Mouse (Mus musculus) embryonic facial prominence, embryonic 15.5 days (tissue): ENCODE measurements at regions not wholly inside any gene's neighbourhood (a gene's known extent, or its start where the extent isn't known, plus 50 kb on each side); places are given as distances from the start of the nearest gene placed in this dataset.
"Not testable (repeated sequence)": the region's sequence is repeated elsewhere in the genome, so short reads cannot be mapped to it uniquely, and the experiment has no call there.

Experiments used
- ATAC-seq: fragments of 200-750 bp; cut with Nextera tagmentation; 2 replicates; pipeline ENCODE4 v1.8.0; 2017; ENCODE audit warnings: low read depth, moderate TSS enrichment; ENCODE audit not compliant: insufficient number of reproducible peaks, low FRiP score, low TSS enrichment
- H3K27ac ChIP-seq: fragments of 300-500 bp; sonication (generic); replicated peaks from 2 replicates; pipeline ENCODE4 v1.5.1; 2015; ENCODE audit warnings: mild to moderate bottlenecking, inconsistent platforms
- H3K27me3 ChIP-seq: fragments of 300-500 bp; sonication (generic); 2 replicates; pipeline ENCODE4 v1.6.1; 2015; ENCODE audit warnings: inconsistent platforms
- H3K36me3 ChIP-seq: fragments of 300-500 bp; sonication (generic); 2 replicates; pipeline ENCODE4 v1.6.1; 2015; ENCODE audit warnings: mild to moderate bottlenecking, inconsistent platforms
- H3K4me1 ChIP-seq: fragments of 300-500 bp; sonication (generic); 2 replicates; pipeline ENCODE4 v1.6.1; 2015; ENCODE audit warnings: inconsistent platforms
- H3K4me2 ChIP-seq: fragments of 300-500 bp; sonication (generic); replicated peaks from 2 replicates; pipeline ENCODE4 v1.6.1; 2015; ENCODE audit warnings: mild to moderate bottlenecking, inconsistent platforms
- H3K4me3 ChIP-seq: fragments of 300-500 bp; sonication (generic); replicated peaks from 2 replicates; pipeline ENCODE4 v1.5.1; 2015; ENCODE audit warnings: mild to moderate bottlenecking, inconsistent platforms
- H3K9ac ChIP-seq: fragments of 300-500 bp; sonication (generic); 2 replicates; pipeline ENCODE4 v1.6.1; 2015; ENCODE audit warnings: inconsistent platforms
- H3K9me3 ChIP-seq: fragments of 300-500 bp; sonication (generic); replicated peaks from 2 replicates; pipeline ENCODE4 v1.6.1; 2016; ENCODE audit warnings: inconsistent platforms
- WGBS: fragments of 180-500 bp; shearing (Covaris S2); methylation state at CpG from one replicate; pipeline ENCODE4 v1.1.7; 2015; 5-methylcytosine and 5-hydroxymethylcytosine counted together

GRCm38 (mm10) chr5:132975303-132975932 lies 432.3 kb upstream of the Auts2 start:
- Histone ChIP-seq H3K9me3 (no peaks in the 10 kb centered on the region), H3K4me3 (no peak overlapping the region), H3K27ac (no peak overlapping the region), H3K9ac (no peak overlapping the region), H3K4me2 (no peak overlapping the region), H3K4me1 (peaks cover 5% of the 10 kb centered on the region), H3K27me3 (no peaks in the 10 kb centered on the region), H3K36me3 (no peaks in the 10 kb centered on the region)
- WGBS, result 72% methylated on average over 4 of the region's 4 CpGs
- no peak for ATAC-seq

GRCm38 (mm10) chr5:132974876-132975275 lies 431.7 kb upstream of the Auts2 start:
- H3K4me2 ChIP-seq, result no peak overlapping the region

GRCm38 (mm10) chr5:132971046-132971445 lies 427.9 kb upstream of the Auts2 start:
- H3K9me3 ChIP-seq, result no peaks in the 10 kb centered on the region
- 34% methylated on average over 7 of the region's 7 CpGs for WGBS
- peak; percentile 47; the same call in 1 of the 2 replicates for ATAC-seq
- H3K9ac ChIP-seq, result no peak overlapping the region
- no peaks in the 10 kb centered on the region for H3K36me3 ChIP-seq
- no peak overlapping the region for H3K4me2 ChIP-seq
- peaks cover 5% of the 10 kb centered on the region for H3K4me1 ChIP-seq
- no peaks in the 10 kb centered on the region for H3K27me3 ChIP-seq
- H3K27ac ChIP-seq, result no peak overlapping the region
- H3K4me3 ChIP-seq, result no peak overlapping the region

More at GRCm38 (mm10) chr5:132974876-132975275, 431.7 kb upstream of the Auts2 start:
- H3K9me3 ChIP-seq, result no peaks in the 10 kb centered on the region
- WGBS, result 44% methylated on average over 3 of the region's 3 CpGs
- H3K36me3 ChIP-seq, result no peaks in the 10 kb centered on the region
- H3K4me3 ChIP-seq, result no peak overlapping the region
- no peak overlapping the region for H3K27ac ChIP-seq
- peaks cover 5% of the 10 kb centered on the region for H3K4me1 ChIP-seq
- no peaks in the 10 kb centered on the region for H3K27me3 ChIP-seq
- H3K9ac ChIP-seq, result no peak overlapping the region
- no peak for ATAC-seq

- no peak overlapping the region for H3K27ac ChIP-seq
- WGBS, result 72% methylated on average over 5 of the region's 5 CpGs
- H3K4me1 ChIP-seq, result peaks cover 5% of the 10 kb centered on the region
- no peaks in the 10 kb centered on the region for H3K9me3 ChIP-seq
- no peaks in the 10 kb centered on the region for H3K27me3 ChIP-seq
- H3K9ac ChIP-seq, result no peak overlapping the region
- no peak for ATAC-seq
- no peaks in the 10 kb centered on the region for H3K36me3 ChIP-seq
- H3K4me2 ChIP-seq, result no peak overlapping the region
- no peak overlapping the region for H3K4me3 ChIP-seq
Measured at GRCm38 (mm10) chr5:132969376-132969775, 426.2 kb upstream of the Auts2 start.

- H3K4me3 ChIP-seq, result no peak overlapping the region
- no peaks in the 10 kb centered on the region for H3K9me3 ChIP-seq
- no peak overlapping the region for H3K27ac ChIP-seq
- WGBS, result 92% methylated on average over 1 of the region's 1 CpGs
- H3K4me2 ChIP-seq, result no peak overlapping the region
- ATAC-seq, result no peak
- no peaks in the 10 kb centered on the region for H3K27me3 ChIP-seq
- H3K9ac ChIP-seq, result no peak overlapping the region
- H3K36me3 ChIP-seq, result no peaks in the 10 kb centered on the region
- H3K4me1 ChIP-seq, result no peaks in the 10 kb centered on the region
Measured at GRCm38 (mm10) chr5:132959901-132960300, 416.8 kb upstream of the Auts2 start.

GRCm38 (mm10) chr5:132956184-132956583 lies 413.0 kb upstream of the Auts2 start:
- ATAC-seq, result no peak
- H3K4me2 ChIP-seq, result no peak overlapping the region
- H3K36me3 ChIP-seq, result no peaks in the 10 kb centered on the region
- H3K9ac ChIP-seq, result no peak overlapping the region
- H3K27me3 ChIP-seq, result no peaks in the 10 kb centered on the region
- H3K9me3 ChIP-seq, result no peaks in the 10 kb centered on the region
- H3K4me3 ChIP-seq, result no peak overlapping the region
- no peaks in the 10 kb centered on the region for H3K4me1 ChIP-seq
- no peak overlapping the region for H3K27ac ChIP-seq
- 46% methylated on average over 5 of the region's 5 CpGs for WGBS

- Histone ChIP-seq H3K4me1 (no peaks in the 10 kb centered on the region), H3K36me3 (no peaks in the 10 kb centered on the region), H3K9me3 (no peaks in the 10 kb centered on the region), H3K27ac (no peak overlapping the region), H3K27me3 (no peaks in the 10 kb centered on the region), H3K9ac (no peak overlapping the region), H3K4me3 (no peak overlapping the region), H3K4me2 (no peak overlapping the region)
- 86% methylated on average over 8 of the region's 8 CpGs for WGBS
- ATAC-seq, result no peak
Measured at GRCm38 (mm10) chr5:132955051-132955450, 411.9 kb upstream of the Auts2 start.

- Histone ChIP-seq H3K9ac (no peak overlapping the region), H3K4me1 (peaks cover 2% of the 10 kb centered on the region; the same call in 1 of the 2 replicates), H3K9me3 (no peaks in the 10 kb centered on the region), H3K4me2 (no peak overlapping the region), H3K27me3 (no peaks in the 10 kb centered on the region), H3K4me3 (no peak overlapping the region), H3K27ac (no peak overlapping the region), H3K36me3 (no peaks in the 10 kb centered on the region)
- ATAC-seq, result no peak
- WGBS, result 42% methylated on average over 9 of the region's 9 CpGs
Measured at GRCm38 (mm10) chr5:132933439-132933980, 390.4 kb upstream of the Auts2 start.

- not testable (repeated sequence) for H3K36me3 ChIP-seq, H3K9ac ChIP-seq, H3K27me3 ChIP-seq, H3K9me3 ChIP-seq, ATAC-seq, H3K4me2 ChIP-seq, H3K4me3 ChIP-seq, H3K27ac ChIP-seq, H3K4me1 ChIP-seq
- 79% methylated on average over 12 of the region's 12 CpGs for WGBS
Measured at GRCm38 (mm10) chr5:132929955-132930354, 386.8 kb upstream of the Auts2 start.

GRCm38 (mm10) chr5:132923365-132923764 lies 380.2 kb upstream of the Auts2 start:
- H3K4me3 ChIP-seq, result no peak overlapping the region
- H3K4me2 ChIP-seq, result no peak overlapping the region
- H3K9me3 ChIP-seq, result peaks cover 4% of the 10 kb centered on the region; the same call in 1 of the 2 replicates
- H3K27ac ChIP-seq, result no peak overlapping the region
- ATAC-seq, result peak; percentile 70; the same call in 1 of the 2 replicates
- no peak overlapping the region for H3K9ac ChIP-seq
- no peaks in the 10 kb centered on the region for H3K36me3 ChIP-seq
- WGBS, result 6% methylated on average over 4 of the region's 4 CpGs
- no peaks in the 10 kb centered on the region for H3K27me3 ChIP-seq
- peaks cover 3% of the 10 kb centered on the region; the same call in 1 of the 2 replicates for H3K4me1 ChIP-seq

- H3K9ac ChIP-seq, result no peak overlapping the region
- no peak overlapping the region for H3K4me2 ChIP-seq
- no peak overlapping the region for H3K27ac ChIP-seq
- H3K27me3 ChIP-seq, result no peaks in the 10 kb centered on the region
- H3K9me3 ChIP-seq, result no peaks in the 10 kb centered on the region
- no peaks in the 10 kb centered on the region for H3K4me1 ChIP-seq
- 62% methylated on average over 2 of the region's 2 CpGs for WGBS
- H3K4me3 ChIP-seq, result no peak overlapping the region
- ATAC-seq, result no peak
- no peaks in the 10 kb centered on the region for H3K36me3 ChIP-seq
Measured at GRCm38 (mm10) chr5:132909056-132909455, 365.9 kb upstream of the Auts2 start.

GRCm38 (mm10) chr5:132908220-132908619 lies 365.1 kb upstream of the Auts2 start:
- Histone ChIP-seq H3K9ac (no peak overlapping the region), H3K4me2 (no peak overlapping the region), H3K4me3 (no peak overlapping the region), H3K9me3 (no peaks in the 10 kb centered on the region), H3K4me1 (no peaks in the 10 kb centered on the region), H3K27me3 (no peaks in the 10 kb centered on the region), H3K36me3 (no peaks in the 10 kb centered on the region), H3K27ac (no peak overlapping the region)
- WGBS, result 88% methylated on average over 8 of the region's 8 CpGs
- ATAC-seq, result no peak
